Mouse (Mus musculus) kidney, adult 2 months (tissue): ENCODE measurements around the gene Gan.

ENCODE experiments used
- CTCF ChIP-seq: fragments of 200-500 bp; conservative IDR thresholded peaks from 2 replicates; pipeline ENCODE4 v1.5.1; 2011; ENCODE audit warnings: low read depth, mild to moderate bottlenecking, control low read depth, low read length, moderate library complexity, mixed read lengths; ENCODE audit not compliant: insufficient read depth, insufficient read length
- POLR2A ChIP-seq: fragments of 200-500 bp; IDR thresholded peaks from one replicate; pipeline ENCODE4 v1.6.1; 2011; ENCODE audit warnings: low read depth, low read length, control low read depth

DNA sequence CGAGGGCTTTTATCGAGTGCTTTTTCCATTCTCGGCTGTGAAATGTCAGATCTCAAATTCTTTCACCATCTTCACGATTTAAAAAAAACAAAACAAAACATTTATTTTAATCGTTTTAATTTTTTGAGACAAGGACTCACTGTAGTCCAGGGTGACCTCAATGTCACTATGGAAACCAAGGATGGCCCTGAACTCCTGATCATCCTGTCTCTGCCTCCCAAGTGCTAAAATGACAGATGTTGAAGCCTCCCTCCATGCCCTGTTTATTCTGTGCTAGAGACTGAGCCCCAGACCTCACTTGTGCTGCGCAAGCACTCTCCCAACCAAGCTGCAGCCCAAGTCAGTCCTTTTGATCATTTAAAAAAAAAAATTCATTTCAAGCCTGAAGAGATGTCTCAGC lies 84.4 kb downstream of the Gan start:
- no peak for TF ChIP-seq CTCF
- TF ChIP-seq POLR2A: no peak
